Mouse (Mus musculus): ENCODE measurements around the gene Dock9.

DNA sequence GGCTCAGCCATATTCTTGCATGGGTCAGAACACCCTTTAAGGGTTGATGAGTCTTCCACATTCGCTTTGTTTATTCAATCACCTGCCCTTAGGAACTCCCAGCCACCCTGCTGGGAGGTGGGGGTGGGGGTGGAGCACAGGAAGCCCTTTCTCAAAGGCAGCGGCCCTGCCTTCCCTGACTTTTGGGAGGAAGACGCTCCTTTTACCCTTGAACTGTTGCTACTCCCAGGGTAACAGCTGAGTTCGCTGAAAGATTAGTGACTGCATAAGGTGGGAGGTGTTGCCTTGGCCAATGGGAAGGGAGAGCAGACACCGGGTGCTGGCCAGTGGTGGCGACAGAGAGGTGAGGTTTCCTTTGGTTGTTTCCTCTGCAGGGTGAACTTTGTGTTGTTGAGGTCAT, 291.3 kb downstream of the Dock9 start:
- TF ChIP-seq CTCF (IDR thresholded peaks at IDR 0.05) (no peak), POLR2A (IDR thresholded peaks at IDR 0.05; ENCODE audit: insufficient read depth, low read depth, low read length) (no peak)
